Mouse (Mus musculus) yolk sac, embryonic 10.5 days (tissue): ENCODE data around the gene Herc2.

Experiments used
- DNase-seq: peaks from one replicate; pipeline ENCODE4 v3.0.0-alpha.2; 2017; ENCODE audit warnings: low spot score

The Herc2 gene

GRCm38 (mm10) chr7:56066634-56067033, 16.6 kb downstream of the Herc2 start:
- no peak for DNase-seq

DNA sequence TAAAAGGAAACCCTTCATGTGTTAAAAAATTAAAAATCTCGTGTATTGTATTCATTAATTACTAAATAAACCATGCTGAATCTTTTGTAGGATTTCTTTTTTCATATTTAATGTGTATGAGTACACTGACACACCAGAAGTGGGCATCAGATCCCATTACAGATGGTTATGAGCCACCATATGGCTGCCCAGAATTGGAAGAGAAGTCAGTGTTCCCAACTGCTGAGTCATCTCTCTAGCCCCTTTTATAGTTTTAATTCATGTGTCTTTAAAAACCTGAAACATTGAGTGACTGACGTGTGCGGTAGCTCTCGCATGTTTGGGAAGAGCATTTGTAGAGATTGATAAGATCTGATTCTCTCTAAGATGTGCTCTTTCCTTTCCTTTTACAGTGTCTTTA, 21.7 kb downstream of the Herc2 start:
- DNase-seq: no peak

DNA sequence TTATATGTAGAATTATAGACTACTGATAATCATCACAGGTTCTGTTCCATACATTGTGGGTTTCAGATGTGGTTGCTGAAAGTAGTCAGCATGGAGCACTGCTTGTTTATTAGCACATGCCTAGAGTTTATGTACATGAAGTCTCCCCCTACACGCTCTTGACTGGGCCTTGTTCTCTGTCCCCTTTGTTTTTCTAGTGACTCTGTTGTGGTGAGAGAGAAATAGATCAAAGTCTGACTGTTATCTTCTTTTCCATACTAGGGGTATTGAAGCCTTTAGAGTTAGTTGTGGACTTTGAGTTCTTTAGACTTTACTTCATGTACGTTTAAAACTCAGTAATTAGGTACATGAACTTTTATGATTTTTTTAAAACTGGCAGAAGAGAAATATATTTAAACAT, 33.0 kb downstream of the Herc2 start:
- DNase-seq: peak; percentile 15

DNA sequence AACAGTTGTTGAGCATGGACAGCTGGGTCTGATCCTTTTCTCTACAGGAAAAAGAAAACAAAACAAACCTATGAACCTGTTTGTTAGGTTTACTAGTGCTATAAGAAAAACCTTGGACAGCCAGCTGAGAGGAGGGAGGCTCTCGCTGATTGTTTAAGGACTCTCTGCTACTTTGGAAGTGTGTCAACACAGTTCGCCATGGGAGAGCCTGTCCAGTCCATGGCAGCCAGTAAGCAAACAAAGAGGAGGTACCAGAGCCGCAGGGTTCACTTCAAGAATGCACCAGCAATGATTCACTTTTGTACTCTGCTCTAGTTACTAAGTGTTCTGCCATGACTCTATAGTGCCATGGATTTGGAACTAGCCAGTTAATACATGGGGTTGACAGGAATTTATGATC, 39.1 kb downstream of the Herc2 start:
- peak; percentile 81 for DNase-seq

DNA sequence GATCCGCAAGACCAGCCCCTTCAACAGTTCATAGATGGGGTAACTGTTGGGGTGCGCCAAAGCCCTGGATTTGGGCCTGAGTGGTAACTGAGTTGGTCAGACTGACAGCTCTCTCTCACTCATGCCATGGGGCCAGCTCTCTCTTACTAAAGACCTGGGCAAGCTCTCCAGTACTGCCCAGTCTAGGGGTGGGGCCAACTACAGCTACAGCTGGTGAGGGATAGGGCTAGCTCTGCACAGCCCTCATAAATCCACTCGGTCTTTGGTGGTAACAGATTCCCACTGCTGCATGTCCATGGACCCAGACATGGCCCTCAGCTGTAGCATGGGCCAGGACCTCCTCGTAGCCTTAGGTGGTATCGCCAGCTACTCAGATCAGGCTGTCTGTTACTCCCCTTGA, 41.4 kb downstream of the Herc2 start:
- no peak for DNase-seq

DNA sequence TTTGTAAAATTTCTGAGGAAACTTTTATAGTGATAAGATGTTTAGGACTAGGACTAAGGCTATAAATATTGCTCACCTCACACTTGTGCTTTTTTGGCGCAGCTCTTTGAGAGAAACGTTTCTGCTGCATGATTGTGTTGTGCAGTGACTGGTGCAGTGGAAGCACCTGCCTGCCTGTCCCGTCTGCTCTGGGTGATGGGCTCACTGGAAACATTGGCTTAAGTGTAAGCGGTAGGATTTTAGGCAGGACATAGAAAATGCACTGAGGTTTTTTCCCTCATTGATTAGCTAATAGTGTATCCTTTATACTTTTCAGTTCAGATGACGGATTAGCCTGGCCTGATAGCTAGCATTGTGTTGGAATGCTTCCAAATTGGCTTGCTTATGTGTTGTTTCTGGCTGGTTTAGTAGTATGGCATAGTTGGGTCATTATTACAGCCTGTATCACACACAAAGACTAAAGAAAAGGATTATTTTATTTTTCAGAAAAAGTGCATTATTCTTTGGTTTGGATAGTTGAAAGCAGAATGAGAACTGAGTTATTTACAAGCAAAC, 52.4 kb downstream of the Herc2 start:
- DNase-seq: no peak

DNA sequence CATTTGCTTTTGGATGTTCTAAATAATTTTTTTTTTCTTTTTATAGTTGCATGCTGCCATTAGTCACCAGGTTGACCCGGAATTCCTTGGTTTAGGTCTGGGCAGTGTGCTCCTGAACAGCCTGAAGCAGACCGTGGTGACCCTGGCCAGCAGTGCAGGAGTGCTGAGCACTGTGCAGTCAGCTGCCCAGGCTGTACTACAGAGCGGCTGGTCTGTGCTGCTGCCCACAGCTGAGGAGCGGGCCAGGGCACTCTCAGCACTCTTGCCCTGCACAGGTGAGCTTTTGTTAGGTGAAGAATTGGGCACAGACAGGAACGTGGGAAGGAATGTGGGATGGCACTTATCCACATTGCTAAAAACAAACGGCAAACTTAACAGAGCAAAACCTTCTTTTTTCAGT, 63.0 kb downstream of the Herc2 start:
- DNase-seq: no peak

DNA sequence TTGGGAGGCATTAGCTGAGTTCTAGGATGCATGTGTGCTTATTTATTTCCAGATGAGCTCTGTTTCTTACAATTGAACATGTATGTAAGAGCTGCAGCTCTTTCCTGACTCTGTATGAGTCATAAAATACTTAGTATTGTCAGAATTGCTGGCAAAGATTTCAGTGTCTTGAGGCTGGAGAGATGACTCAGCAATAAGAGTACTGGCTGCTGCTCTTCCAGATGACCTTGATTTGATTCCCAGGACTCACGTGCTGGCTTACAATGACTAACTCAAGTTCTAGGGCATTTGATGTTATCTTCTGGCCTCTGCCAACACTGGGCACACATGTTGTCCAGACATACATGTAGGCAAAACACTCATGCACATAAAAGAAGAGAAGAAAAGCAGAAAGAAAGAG, 64.2 kb downstream of the Herc2 start:
- DNase-seq: no peak

DNA sequence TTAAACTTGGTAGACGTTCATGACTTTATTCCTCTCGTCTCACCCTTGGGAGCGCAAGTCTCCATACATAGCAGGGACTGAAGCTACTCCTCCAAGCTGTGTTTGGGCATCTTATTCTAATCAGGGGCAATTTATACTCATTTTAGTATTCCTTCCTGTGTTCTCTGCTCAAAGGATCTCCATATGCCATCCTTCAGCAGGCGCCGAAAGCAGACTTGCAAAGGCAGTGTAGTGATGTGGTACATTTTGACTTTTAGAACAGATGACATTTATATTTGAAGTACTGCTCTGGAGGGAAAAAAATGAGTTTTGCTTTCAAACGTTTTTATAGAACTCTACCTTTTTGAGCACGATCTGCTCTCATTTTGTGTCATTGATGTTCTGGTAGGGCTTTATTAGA, 71.0 kb downstream of the Herc2 start:
- no peak for DNase-seq

DNA sequence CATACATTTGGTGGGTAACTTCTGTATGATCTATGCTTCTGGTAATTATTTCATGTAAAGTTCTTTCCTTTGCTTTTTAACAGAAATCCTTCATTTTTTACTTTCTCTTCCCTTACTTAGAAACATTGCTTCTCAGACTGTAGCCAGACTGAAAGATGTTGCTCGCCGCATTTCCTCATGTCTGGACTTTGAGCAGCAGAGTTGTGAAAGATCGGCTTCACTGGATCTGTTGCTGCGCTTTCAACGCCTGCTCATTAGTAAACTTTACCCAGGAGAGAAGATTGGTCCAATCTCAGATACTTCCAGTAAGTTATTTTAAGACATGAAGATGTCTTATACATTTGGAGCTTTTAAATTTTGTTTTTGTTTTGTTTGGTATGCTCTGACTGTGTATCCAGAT, 71.4 kb downstream of the Herc2 start:
- DNase-seq: peak; percentile 26

DNA sequence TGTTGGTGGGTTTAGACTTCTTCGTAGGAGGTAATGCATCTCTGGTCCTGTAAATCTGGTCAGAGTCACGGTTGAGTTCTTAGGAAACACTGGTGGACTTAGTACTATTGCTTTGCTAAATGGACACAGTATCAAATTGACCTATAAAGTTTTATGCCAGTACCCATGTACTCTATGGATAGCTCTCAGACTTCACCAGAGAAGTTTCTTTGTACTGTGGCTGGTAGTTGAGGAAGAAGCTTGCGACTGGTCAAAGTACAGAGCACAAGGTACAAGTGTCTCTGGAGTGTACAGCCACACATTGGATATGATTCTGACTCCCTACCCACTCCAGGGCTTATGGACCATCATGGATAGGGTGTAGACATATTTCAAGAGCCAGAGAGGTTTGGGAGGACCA, 78.1 kb downstream of the Herc2 start:
- DNase-seq: no peak

GRCm38 (mm10) chr7:56129577-56129976, 79.6 kb downstream of the Herc2 start:
- no peak for DNase-seq

GRCm38 (mm10) chr7:56131548-56131947, 81.6 kb downstream of the Herc2 start:
- DNase-seq: no peak

DNA sequence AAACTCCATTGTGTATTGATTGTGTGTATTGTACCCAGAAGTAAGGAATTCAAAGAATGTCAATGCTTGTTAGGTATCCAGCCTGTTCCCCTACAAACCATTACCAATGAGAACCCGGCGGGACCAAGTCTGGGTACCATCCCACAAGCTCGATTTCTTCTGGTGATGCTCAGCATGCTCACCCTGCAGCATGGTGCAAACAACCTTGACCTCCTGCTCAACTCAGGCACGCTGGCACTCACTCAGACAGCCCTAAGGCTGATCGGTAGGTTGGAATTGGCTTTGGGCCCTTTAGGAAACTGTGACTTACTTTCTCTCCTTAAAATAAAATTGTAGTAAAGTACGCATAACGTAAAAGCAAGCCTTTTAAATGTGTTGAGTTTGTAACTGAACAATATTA, 88.7 kb downstream of the Herc2 start:
- DNase-seq: no peak

GRCm38 (mm10) chr7:56146424-56146823, 96.4 kb downstream of the Herc2 start:
- no peak for DNase-seq

DNA sequence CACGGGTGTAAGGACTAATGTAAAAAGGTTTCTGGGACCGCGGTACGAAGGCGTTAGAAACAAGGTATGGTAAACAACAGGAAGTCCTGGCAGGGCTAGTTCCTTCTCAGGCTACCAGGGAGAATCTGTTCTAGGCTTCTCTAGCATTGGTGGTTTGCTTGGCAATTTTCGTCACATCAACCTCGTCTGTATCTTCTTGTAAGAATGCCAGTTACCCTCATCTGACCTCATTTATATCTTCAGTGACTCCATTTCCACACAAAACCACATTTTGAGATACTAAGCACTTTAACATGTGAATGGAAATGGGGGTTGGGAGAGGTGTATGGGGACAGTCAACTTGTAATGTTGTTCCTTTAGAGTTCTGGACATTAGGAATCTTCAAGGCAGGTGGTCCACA, 98.9 kb downstream of the Herc2 start:
- no peak for DNase-seq

DNA sequence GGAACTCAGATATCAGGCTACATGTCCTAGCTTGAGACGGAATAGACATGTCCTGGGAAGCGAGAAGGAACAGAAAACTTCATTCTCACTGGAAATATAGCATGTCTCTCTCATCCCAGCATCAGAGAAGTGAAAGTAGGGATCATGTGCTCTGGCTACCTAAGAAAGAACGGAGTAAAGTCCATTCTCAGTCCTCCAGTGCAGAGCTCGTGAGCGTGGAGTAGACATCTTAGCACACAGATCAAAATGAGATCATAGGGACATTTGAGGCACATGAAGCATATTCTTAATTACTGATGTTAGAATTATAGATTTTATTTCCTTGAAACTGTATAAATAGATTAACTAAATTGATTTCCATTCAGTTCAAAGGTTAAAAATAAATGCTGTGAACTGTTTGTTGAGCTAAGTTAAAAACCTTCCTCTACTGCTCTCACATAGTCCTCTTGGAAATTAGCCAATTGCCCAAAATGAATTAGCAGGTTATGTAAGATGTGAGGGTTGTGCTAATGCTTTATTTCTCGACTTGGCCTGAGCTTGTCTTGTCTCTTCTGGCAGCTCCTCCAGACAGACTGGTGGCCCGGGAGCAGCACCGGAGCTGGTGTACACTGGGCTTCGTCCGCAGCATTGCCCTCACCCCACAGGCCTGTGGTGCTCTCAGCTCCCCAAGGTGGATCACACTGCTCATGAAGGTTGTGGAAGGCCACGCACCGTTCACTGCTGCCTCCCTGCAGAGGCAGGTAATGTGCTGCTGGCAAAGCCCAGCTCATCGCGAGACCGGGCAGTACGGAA, 102.1 kb downstream of the Herc2 start:
- DNase-seq: no peak

DNA sequence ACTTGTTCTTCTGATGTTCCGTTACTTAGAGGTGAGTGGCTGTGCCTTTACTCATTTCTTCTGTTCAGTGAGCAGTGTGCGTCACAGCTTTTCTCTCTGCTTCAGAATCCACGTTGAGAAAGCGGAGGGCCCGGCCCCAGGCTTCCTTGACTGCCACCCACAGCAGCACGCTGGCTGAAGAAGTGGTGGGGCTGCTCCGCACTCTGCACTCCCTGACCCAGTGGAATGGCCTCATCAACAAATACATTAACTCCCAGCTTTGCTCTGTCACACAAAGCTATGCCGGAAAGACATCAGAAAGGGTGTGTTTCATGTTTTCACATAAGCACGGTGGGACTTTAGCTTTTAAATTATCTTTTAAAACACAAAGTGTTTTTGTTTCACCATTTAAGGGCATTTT, 103.2 kb downstream of the Herc2 start:
- DNase-seq: no peak

DNA sequence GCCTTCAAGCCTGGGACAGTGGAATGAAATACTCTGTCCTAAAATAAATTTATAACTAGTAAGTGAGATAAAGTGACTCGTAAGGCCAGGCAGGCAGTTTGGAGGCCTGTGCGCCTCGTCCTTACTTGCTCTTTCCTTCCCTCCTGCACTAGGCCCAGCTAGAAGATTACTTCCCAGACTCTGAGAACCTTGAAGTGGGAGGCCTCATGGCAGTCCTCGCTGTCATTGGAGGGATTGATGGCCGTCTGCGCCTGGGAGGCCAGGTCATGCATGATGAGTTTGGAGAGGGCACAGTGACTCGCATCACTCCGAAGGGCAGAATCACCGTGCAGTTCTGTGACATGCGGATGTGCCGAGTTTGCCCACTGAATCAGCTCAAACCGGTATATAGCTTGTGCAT, 103.6 kb downstream of the Herc2 start:
- DNase-seq: no peak

- no peak for DNase-seq
Measured at GRCm38 (mm10) chr7:56163316-56163715, 113.3 kb downstream of the Herc2 start.

DNA sequence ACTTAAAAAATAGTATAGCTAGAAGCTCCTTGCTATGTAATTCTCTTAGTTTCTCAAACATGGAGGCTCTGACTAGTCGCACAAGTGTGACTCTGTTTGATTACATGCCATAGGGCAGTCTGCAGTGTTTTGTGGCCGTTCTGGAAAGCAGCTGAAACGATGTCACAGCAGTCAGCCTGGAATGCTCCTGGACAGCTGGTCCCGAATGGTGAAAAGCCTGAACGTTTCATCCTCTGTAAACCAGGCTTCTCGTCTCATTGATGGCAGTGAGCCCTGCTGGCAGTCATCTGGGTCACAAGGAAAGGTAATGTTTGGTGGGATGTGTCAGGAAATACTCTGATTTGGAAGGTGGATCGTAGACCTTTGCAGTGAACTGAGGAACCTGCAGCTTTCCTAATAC, 118.7 kb downstream of the Herc2 start:
- no peak for DNase-seq

DNA sequence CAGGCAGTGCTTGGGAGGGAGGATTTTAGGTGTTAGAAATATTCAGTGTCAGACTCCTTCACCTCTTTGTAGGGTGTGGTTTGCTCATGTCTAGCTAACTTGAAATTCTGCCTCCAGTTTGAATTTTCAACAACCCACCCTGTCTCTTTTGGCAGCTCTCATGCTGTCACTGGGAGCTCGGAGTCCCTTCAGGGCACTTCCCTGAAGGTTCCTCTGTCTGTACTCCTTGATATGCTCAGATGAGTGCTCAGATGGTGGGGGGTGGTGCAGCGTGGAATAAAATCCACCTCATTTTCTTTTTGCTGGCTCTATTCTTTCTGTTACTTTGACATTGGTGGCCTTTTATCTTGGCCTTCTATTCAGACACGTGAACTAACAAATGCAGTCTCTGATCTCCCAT, 127.4 kb downstream of the Herc2 start:
- DNase-seq: no peak

DNA sequence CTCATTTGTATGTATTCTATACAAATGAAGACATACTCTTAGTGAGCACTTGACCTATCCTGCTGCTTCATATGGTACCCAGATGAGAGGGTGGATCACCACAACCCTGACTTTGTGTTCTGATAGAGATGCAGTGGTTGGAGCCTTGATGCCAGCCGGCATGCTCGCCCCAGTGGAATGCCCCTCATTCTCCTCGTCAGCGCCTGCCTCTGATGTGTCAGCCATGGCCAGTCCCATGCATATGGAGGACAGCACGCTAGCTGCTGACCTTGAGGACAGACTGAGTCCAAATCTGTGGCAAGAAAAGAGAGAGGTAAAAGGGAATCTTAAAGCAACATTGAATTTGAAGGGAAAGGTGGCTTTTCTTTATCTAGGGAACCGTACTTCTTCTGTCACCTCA, 141.0 kb downstream of the Herc2 start:
- no peak for DNase-seq

DNA sequence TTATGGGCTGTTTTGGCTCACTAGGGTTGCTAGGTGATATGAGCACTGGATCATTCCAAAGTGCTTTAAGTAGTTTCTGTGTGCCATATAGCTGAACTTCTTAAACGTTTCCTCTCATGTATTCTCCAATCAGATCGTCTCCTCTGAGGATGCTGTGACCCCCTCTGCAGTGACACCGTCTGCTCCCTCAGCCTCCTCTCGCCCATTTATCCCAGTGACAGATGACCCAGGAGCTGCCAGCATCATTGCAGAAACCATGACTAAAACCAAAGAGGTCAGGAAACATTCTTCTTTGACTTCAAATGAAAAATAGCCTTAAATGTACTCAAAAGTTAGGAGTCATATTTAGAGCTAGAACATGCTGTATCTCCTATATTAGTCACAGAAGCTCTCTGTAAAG, 141.7 kb downstream of the Herc2 start:
- DNase-seq: no peak
